Mouse (Mus musculus) NIH3T3 (cell line): ENCODE measurements around the gene Zcchc24.
"Not testable (repeated sequence)": the region's sequence is repeated elsewhere in the genome, so short reads cannot be mapped to it uniquely, and the experiment has no call there.

Experiments
- DNase-seq: peaks from one replicate; pipeline ENCODE4 v3.0.0-alpha.2; 2012; ENCODE audit warnings: low read depth

Gene Zcchc24

GRCm38 (mm10) chr14:25768915-25769625, at the start of gene Zcchc24:
Zcchc24 (minus strand) TSS chr14:25769039.
- peak; percentile 93 for DNase-seq

- DNase-seq = peak; percentile 86
Observed at GRCm38 (mm10) chr14:25816416-25816815, 47.6 kb upstream of the Zcchc24 start.

GRCm38 (mm10) chr14:25814140-25814539, 45.3 kb upstream of the Zcchc24 start:
- DNase-seq = no peak

GRCm38 (mm10) chr14:25811026-25811425, 42.2 kb upstream of the Zcchc24 start:
- DNase-seq = not testable (repeated sequence)

GRCm38 (mm10) chr14:25806561-25806960, 37.7 kb upstream of the Zcchc24 start:
- DNase-seq = no peak

- DNase-seq = peak; percentile 75
Observed at GRCm38 (mm10) chr14:25805871-25806270, 37.0 kb upstream of the Zcchc24 start.

- DNase-seq = no peak
Observed at GRCm38 (mm10) chr14:25803246-25803809, 34.5 kb upstream of the Zcchc24 start.

- DNase-seq = peak; percentile 34
Observed at GRCm38 (mm10) chr14:25802511-25802910, 33.7 kb upstream of the Zcchc24 start.

GRCm38 (mm10) chr14:25800166-25800960, 31.5 kb upstream of the Zcchc24 start:
- peak; percentile 92 for DNase-seq

- DNase-seq = peak; percentile 74
Observed at GRCm38 (mm10) chr14:25796619-25797018, 27.8 kb upstream of the Zcchc24 start.

GRCm38 (mm10) chr14:25795561-25796174, 26.8 kb upstream of the Zcchc24 start:
- peak; percentile 86 for DNase-seq

- no peak for DNase-seq
Observed at GRCm38 (mm10) chr14:25795067-25795466, 26.2 kb upstream of the Zcchc24 start.

- DNase-seq = no peak
Observed at GRCm38 (mm10) chr14:25794331-25794730, 25.5 kb upstream of the Zcchc24 start.

GRCm38 (mm10) chr14:25790768-25791302, 22.0 kb upstream of the Zcchc24 start:
- DNase-seq = peak; percentile 82

GRCm38 (mm10) chr14:25789946-25790345, 21.1 kb upstream of the Zcchc24 start:
- peak; percentile 50 for DNase-seq

GRCm38 (mm10) chr14:25789207-25789606, 20.4 kb upstream of the Zcchc24 start:
- DNase-seq = no peak

- DNase-seq = no peak
Observed at GRCm38 (mm10) chr14:25788201-25788600, 19.4 kb upstream of the Zcchc24 start.

- DNase-seq = no peak
Observed at GRCm38 (mm10) chr14:25787387-25787910, 18.6 kb upstream of the Zcchc24 start.

GRCm38 (mm10) chr14:25786959-25787358, 18.1 kb upstream of the Zcchc24 start:
- peak; percentile 89 for DNase-seq

GRCm38 (mm10) chr14:25785210-25785609, 16.4 kb upstream of the Zcchc24 start:
- no peak for DNase-seq

- no peak for DNase-seq
Observed at GRCm38 (mm10) chr14:25783220-25783619, 14.4 kb upstream of the Zcchc24 start.

GRCm38 (mm10) chr14:25780601-25781000, 11.8 kb upstream of the Zcchc24 start:
- DNase-seq = peak; percentile 78
